Mouse (Mus musculus) NIH3T3 (cell line): ENCODE measurements around the gene Jph3.
A peak's percentile ranks its signal among the peaks of the same experiment; 100 is the strongest.

Experiments
- DNase-seq: peaks from one replicate; pipeline ENCODE4 v3.0.0-alpha.2; 2012; ENCODE audit warnings: low read depth

Jph3 gene

GRCm38 (mm10) chr8:121730170-121730569 lies 747 bp downstream of the Jph3 start:
- DNase-seq: no peak

GRCm38 (mm10) chr8:121730646-121731045 lies 1.2 kb downstream of the Jph3 start:
- no peak for DNase-seq

GRCm38 (mm10) chr8:121731060-121731459 lies 1.6 kb downstream of the Jph3 start:
- DNase-seq: no peak

- no peak for DNase-seq
Measured at GRCm38 (mm10) chr8:121731471-121732333, 2.3 kb downstream of the Jph3 start.

GRCm38 (mm10) chr8:121732334-121732665 lies 2.9 kb downstream of the Jph3 start:
- DNase-seq: no peak

GRCm38 (mm10) chr8:121734262-121734661 lies 4.8 kb downstream of the Jph3 start:
- no peak for DNase-seq

- DNase-seq: peak; percentile 86
Measured at GRCm38 (mm10) chr8:121736236-121736635, 6.8 kb downstream of the Jph3 start.

GRCm38 (mm10) chr8:121740721-121741120 lies 11.3 kb downstream of the Jph3 start:
- DNase-seq: no peak

- DNase-seq: no peak
Measured at GRCm38 (mm10) chr8:121749501-121749900, 20.1 kb downstream of the Jph3 start.

GRCm38 (mm10) chr8:121750512-121750911 lies 21.1 kb downstream of the Jph3 start:
- DNase-seq: no peak

GRCm38 (mm10) chr8:121751407-121751806 lies 22.0 kb downstream of the Jph3 start:
- DNase-seq: peak; percentile 83

GRCm38 (mm10) chr8:121758470-121758869 lies 29.0 kb downstream of the Jph3 start:
- DNase-seq: no peak

GRCm38 (mm10) chr8:121760484-121760883 lies 31.1 kb downstream of the Jph3 start:
- DNase-seq: no peak

GRCm38 (mm10) chr8:121761480-121761879 lies 32.1 kb downstream of the Jph3 start:
- peak; percentile 78 for DNase-seq

GRCm38 (mm10) chr8:121762999-121763699 lies 33.7 kb downstream of the Jph3 start:
- no peak for DNase-seq

- DNase-seq: no peak
Measured at GRCm38 (mm10) chr8:121763700-121764013, 34.2 kb downstream of the Jph3 start.

- DNase-seq: no peak
Measured at GRCm38 (mm10) chr8:121765594-121766138, 36.2 kb downstream of the Jph3 start.

- no peak for DNase-seq
Measured at GRCm38 (mm10) chr8:121769095-121769494, 39.7 kb downstream of the Jph3 start.

GRCm38 (mm10) chr8:121769621-121770020 lies 40.2 kb downstream of the Jph3 start:
- DNase-seq: no peak

GRCm38 (mm10) chr8:121770845-121771752 lies 41.7 kb downstream of the Jph3 start:
- DNase-seq: no peak

- no peak for DNase-seq
Measured at GRCm38 (mm10) chr8:121773876-121774275, 44.5 kb downstream of the Jph3 start.

- no peak for DNase-seq
Measured at GRCm38 (mm10) chr8:121782493-121782892, 53.1 kb downstream of the Jph3 start.
